Mouse (Mus musculus): ENCODE measurements at regions not wholly inside any gene's neighbourhood (a gene's known extent, or its start where the extent isn't known, plus 50 kb on each side); places are given as distances from the start of the nearest gene placed in this dataset.

DNA sequence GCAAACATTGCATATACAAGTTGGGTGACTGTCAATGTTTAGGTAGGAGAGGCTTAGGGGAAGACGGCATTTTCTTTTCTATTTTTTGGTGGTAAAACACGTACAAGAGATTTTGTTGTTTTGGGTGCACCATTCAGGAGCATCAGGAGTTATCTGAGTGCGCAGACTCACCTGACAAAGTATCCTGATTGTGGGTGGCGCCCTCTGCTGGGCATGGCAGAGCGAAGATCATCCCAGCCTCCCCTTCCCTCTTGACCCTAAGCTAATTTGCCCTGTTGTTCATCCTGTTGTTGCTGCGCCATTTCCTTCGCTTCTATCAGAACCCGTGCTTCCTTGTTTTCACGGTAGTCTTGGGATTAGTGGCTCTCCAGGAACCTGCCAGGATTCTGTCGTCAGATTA is 217.6 kb upstream of the Cnr1 start:
- TF ChIP-seq POLR2A (IDR thresholded peaks at IDR 0.05; ENCODE audit: borderline replicate concordance, extremely low read depth, low read depth, low read length) (no peak), CTCF (IDR thresholded peaks at IDR 0.05; ENCODE audit: insufficient read depth, low read length) (peak; percentile 40; the same call in 1 of the 2 replicates)
